Mouse (Mus musculus): ENCODE measurements around the gene Tcl1b4.
"Not testable (repeated sequence)": the region's sequence is repeated elsewhere in the genome, so short reads cannot be mapped to it uniquely, and the experiment has no call there.

The Tcl1b4 gene

DNA sequence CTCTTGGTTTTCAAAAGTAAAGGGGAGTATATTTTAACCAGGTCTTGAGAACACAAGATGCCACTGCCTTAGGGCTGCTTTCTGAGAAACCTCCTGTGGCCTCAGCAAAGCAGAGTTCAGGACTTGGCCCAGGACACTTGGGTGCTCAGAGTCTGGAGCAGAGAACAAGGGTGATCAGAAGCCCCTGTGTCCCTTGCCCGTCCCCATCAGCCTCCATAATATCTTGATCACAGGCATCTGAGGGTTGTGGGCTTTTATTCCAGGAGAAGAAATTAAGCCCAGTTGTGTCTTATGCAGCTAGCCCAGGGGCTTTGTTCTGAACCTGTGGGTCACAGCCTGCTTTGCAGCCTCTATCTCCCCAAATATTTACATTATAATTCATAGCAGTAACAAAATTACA, at the start of gene Tcl1b4:
Gene Tcl1b4, plus strand, starts transcription at position 301 of the 400 bp plus-strand sequence.
- DNase-seq (ENCODE audit: low spot score), result not testable (repeated sequence)

DNA sequence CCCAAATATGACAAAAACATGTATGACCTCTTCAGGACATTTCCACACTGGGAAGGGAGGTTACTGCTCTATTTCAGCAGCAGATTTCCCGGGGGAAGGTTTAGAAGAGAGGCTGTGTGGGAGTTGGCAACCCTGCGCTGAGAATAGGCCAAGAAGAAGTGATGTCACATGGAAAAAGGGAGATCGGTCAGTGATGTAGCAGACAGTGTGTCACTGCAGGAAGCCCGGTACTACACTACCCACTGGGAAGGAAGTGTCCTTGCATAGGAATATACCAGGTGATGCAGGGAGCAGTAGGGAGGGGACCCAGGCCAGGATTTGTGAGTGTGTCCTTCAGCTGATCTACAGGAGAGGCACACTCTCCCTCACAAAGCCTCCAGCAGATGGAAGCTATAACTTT, 46.5 kb upstream of the Tcl1b4 start:
- DNase-seq (ENCODE audit: low spot score), result not testable (repeated sequence)

DNA sequence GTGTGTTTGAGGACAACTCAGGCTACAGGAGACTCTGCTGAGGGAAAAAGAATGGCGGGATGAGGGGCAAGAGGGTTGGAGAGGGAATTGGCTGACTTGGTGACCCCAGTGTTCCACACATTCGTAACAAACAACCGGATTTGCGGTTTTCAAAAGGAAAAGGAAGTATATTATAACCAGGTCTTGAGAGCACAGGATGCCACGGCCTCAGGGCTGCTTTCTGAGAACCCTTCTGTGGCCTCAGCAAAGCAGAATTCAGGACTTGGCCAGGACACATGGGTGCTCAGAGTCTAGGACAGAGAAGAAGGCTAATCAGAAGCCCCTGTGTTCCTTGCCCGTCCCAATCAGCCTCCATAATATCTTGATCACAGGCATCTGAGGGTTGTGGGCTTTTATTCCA, 42.9 kb upstream of the Tcl1b4 start:
- DNase-seq (ENCODE audit: low spot score), result no peak

DNA sequence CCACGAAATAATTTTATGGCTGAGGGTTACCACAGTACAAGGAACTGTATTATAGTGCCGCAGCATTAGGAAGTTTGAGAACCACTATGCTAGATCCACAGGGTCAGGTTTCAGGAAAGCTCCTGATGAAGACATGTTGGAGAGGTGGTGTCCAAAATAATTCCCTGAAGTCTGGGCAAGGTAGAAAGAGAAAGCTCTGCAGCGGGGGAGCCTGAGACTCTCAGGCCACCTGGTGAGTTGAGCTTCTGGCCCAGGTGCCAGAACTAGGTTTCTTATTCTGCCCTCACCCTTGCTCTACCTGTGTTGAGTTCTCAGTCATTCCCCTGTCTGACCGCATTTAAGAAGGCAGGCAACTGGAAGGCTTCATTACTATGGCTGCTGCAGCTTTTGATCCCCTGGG, 42.4 kb upstream of the Tcl1b4 start, which contains the start of gene Tcl1b1:
Gene Tcl1b1, plus strand, starts transcription at position 301 of the 400 bp plus-strand sequence.
- DNase-seq (ENCODE audit: low spot score), result no peak

DNA sequence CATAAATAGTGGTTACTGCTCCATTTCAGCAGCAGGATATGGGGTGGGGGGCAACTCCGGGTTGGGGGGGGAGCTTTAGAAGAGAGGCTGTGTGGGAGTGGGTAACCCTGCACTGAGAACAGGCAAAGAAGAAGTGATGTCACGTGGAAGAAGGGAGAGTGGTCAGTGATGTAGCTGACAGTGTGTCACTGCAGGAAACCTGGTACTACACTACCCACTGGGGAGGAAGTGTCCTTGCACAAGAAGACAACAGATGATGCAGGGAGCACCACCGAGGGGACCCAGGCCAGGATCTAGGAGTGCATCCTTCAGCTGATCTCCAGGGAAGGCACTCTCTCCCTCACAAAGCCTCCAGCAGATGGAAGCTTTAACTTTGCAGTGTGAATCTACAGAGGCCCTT, 35.0 kb upstream of the Tcl1b4 start:
- no peak for DNase-seq (ENCODE audit: low spot score)

DNA sequence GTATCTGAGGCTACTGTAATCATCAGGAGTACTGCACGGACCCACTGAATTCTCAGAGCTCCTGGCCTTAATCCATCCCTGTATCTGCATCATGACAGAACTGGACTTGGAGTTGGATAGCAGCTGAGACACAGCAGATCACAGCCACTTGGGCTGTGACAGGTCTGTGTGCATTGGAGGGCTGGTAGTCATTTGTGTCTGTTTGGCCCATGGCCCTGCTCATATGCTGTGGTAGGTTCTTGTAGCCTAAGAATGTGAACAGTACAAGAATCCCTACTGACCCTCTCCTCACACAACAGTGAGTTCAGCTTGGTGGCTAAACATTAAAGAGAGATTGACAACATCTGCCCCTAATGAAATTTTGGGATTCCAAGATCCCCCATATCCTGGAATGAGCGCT, 28.4 kb upstream of the Tcl1b4 start:
- DNase-seq (ENCODE audit: low spot score), result no peak

DNA sequence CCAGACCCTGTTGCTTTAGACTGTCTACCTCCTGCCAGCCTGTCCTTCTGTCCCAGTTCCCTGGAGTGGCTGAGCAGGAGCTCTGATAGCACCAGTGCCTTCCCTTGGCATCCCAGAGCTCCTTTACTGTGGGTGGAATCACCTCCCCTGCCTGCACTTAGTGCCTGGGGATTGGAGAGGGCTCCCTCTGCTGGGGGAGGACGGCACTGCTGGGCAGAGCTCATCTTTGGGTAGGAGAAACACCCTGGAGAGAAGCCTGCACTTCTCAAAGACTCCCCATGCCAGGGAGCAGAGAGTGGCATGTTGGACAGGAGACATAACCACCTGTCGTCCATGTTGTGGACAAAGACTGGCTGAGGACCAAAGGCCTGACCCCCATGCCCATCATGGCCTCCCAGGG, 27.4 kb upstream of the Tcl1b4 start:
- peak; percentile 10 for DNase-seq (ENCODE audit: low spot score)

DNA sequence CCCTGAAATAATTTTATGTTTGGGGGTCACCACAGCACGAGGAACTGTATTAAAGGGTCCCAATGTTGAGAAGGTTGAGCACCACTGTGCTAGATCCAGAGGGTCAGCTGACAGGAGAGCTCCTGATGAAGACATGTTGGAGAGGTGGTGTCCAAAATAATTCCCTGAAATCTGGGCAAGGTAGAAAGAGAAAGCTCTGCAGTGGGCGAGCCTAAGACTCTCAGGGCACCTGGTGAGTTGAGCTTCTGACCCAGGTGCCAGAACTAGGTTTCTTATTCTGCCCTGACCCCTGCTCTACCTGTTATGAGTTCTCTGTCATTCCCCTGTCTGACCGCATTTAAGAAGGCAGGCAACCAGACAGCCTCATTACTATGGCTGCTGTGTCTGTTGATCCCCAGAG, 25.7 kb upstream of the Tcl1b4 start, which contains the start of gene Tcl1b5:
Gene Tcl1b5, plus strand, starts transcription at position 301 of the 400 bp plus-strand sequence.
- DNase-seq (ENCODE audit: low spot score), result not testable (repeated sequence)

DNA sequence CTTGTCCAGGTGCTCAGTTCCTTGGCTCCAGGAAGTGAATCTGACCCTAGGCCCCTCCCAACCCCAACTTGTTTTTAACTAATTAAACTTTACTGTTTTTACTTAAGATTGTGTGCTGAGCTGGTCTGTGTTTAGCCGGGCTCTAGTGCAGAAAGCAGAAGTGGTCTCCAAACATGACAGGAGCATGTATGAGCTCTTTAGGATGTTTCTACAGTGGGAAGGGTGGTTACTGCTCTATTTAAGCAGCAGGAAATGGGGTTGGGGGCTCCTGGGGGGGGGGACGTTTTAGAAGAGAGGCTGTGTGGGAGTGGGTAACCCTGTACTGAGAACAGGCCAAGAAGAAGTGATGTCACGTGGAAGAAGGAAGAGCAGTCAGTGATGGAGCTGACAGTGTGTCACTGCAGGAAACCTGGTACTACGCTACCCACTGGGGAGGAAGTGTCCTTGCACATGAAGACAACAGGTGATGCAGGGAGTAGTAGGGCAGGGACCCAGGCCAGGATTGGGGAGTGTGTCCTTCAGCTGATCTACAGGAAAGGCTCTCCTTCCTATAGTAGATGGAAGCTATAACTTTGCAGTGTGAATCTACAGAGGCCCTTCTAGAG, 20.6 kb upstream of the Tcl1b4 start:
- DNase-seq (ENCODE audit: low spot score), result not testable (repeated sequence)

DNA sequence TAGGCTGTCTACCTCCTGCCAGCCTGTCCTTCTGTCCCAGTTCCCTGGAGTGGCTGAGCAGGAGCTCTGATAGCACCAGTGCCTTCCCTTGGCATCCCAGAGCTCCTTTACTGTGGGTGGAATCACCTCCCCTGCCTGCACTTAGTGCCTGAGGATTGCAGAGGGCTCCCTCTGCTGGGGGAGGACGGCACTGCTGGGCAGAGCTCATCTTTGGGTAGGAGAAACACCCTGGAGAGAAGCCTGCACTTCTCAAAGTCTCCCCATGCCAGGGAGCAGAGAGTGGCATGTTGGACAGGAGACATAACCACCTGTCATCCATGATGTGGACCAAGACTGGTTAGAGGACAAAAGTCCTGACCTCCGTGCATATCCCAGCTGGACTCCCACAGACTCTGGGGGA, 12.8 kb upstream of the Tcl1b4 start:
- not testable (repeated sequence) for DNase-seq (ENCODE audit: low spot score)

DNA sequence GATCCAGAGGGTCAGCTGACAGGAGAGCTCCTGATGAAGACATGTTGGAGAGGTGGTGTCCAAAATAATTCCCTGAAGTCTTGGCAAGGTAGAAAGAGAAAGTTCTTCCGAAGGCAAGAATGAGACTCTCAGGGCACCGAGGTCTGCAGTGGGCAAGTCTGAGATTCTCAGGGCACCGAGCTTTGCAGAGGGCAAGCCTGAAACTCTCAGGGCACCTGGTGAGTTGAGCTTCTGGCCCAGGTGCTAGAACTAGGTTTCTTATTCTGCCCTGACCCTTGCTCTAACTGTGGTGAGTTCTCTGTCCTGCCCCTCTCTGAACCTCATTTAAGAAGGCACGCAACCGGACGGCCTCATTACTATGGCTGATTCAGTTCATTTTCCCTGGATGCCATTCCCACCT, 11.0 kb upstream of the Tcl1b4 start, which contains the start of gene Tcl1b3:
Gene Tcl1b3, plus strand, starts transcription at position 301 of the 400 bp plus-strand sequence.
- DNase-seq (ENCODE audit: low spot score), result not testable (repeated sequence)

DNA sequence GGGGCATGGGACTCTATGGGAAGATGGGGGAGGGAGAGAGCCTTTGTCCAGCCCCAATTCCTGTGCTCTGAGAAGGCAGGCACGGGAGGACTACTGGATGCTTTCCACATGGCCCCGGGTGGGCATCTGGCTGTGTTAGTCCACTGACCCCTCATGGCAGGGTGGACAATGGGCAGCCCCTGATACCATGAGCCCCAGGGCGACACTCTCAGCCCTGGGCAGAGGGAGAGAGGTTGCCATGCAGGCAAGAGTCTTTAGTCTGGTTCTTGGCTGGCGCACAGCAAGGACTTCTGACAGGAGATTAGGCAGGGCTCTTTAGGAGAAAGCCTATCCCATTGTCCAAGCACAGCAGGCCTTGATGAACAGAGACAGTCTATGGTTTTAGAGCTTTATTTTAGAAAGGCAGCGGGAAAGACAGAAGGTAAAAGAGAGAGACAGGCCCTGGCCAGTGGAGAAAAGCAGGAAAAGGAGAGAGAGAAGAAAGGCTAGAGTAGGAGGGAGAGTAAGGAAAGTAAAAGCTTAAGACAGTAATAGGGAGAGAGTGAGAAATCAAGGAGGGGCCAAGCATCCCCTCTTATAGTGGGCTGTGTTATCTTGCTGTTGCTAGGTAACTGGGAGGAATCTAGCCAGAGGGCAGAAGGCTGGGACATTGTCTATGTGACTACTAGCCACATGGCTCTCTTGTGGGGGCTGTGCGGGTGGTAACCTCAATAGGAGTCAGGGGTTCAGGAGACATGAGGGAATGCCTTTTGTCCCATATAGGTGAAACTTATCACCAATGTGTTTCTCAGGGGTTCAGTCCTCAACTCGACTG, 1.9 kb upstream of the Tcl1b4 start:
- not testable (repeated sequence) for DNase-seq (ENCODE audit: low spot score)

DNA sequence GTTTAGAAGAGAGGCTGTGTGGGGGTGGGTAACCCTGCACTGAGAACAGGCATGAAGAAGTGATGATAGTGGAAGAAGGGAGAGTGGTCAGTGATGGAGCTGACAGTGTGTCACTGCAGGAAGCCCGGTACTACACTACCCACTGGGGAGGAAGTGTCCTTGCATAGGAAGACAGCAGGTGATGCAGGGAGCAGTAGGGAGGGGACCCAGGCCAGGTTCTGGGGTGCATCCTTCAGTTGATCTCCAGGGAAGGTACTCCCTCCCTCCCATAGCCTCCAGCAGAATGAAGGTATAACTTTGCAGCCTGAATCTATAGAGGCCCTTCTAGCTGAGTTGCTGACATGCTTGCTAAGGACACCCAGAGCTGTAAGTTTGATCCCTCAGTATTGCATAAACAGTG, 5.3 kb downstream of the Tcl1b4 start:
- no peak for DNase-seq (ENCODE audit: low spot score)

DNA sequence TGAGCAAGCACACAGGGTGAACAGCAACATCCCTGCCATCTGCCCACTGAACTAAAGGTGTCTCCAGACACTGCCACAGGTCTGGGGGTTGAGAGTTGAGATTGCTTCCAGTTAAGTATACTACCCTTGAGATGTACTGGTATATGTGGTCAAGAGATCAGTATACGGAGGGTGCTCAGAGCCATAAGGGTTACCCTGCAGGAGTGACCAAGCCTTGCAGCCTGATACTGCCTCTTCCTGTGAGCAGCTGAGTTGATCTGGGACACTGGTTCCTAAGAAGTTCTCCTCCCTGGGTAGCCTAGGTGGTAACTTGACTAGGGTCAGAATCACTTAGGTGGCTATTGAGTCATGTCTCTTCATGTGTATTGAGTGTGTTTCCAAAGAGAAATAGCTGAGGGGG, 6.7 kb downstream of the Tcl1b4 start:
- DNase-seq (ENCODE audit: low spot score), result no peak

DNA sequence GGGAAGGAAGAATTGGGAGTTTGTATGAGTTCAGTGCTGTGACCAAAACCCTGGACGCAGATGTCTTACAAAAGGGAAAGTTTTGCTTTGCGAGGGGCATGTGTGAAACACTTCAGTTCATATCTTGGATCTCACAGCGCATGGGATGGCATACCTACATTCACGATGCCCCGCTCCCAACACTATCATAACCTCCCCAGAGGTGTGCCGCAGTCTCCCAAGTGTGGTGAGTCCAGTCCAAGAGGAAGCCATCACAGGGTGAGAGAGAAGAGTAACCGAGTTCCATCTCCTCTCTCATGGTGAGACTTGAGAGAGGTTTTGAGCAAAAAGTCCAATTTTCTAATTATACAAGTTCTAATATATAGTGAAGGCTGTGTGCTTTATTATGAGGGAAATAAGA, 7.5 kb downstream of the Tcl1b4 start:
- no peak for DNase-seq (ENCODE audit: low spot score)

DNA sequence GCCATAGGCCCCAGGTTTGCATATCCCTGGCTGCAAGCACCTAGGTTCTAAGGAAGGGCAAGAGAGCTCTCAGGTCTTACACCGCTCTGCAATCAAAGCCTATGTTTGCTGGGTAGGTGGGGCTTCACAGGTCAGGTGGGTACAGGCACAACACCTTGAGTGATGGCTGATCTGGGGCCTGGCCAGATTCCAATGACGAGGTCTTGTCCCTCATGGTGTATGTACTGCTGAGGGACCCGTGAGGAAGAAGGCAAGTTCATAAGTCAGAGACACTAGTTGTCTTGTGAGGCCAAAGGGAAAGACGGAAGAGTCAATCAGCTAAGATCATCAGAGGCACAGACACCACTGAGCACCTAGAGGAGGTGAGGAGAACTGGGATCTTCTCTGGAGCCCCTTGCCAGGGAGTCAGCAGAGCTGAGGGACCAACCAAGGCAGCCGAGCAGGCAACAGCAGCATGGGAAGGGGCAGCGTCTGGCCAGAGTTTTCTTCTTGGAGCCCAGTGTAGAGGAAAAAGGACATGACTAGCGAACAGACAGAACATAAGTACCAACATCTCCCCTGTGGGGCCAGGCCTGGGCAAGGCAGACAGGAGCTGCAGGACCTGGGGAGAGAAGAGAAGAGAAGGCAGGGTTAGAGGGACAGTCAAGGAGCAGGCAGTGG, 15.5 kb downstream of the Tcl1b4 start:
- DNase-seq (ENCODE audit: low spot score), result no peak

DNA sequence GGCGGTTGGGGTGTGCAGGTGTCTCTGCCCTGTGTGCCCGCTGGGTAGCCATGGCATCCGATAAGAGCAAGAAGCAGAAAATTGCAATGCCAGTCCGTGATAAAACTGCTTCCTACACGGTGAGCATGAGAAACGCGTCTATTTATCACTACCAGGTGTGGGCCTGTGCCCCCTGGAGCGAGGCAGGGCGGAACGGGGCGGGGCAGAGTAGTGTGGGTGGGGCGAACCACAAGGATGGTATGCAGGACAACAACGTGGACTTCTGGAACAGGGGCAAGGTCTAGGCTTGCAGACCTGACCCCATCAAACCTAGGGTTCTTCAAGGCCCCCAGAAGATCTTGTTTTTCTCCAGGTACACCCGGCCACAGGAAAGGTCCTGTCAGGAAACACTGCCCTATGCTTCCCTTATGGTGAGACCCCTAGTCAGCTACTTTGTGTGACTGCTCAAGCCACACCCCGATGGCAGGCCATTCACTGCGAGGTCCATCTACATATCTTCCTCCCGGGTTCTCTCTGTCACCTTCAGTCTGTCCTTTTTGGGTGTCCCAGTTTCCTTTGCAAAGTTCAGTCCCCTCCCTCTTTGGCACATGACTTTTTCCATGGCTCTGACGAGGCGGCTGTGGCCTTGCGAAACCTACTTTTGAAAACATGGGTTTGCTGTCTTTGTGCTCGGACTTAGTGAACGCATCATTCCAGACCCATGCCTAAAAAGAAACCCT, 21.0 kb downstream of the Tcl1b4 start, which contains the start of gene Tcl1:
Gene Tcl1, minus strand, starts transcription at position 193 of the 719 bp plus-strand sequence.
- no peak for DNase-seq (ENCODE audit: low spot score)

DNA sequence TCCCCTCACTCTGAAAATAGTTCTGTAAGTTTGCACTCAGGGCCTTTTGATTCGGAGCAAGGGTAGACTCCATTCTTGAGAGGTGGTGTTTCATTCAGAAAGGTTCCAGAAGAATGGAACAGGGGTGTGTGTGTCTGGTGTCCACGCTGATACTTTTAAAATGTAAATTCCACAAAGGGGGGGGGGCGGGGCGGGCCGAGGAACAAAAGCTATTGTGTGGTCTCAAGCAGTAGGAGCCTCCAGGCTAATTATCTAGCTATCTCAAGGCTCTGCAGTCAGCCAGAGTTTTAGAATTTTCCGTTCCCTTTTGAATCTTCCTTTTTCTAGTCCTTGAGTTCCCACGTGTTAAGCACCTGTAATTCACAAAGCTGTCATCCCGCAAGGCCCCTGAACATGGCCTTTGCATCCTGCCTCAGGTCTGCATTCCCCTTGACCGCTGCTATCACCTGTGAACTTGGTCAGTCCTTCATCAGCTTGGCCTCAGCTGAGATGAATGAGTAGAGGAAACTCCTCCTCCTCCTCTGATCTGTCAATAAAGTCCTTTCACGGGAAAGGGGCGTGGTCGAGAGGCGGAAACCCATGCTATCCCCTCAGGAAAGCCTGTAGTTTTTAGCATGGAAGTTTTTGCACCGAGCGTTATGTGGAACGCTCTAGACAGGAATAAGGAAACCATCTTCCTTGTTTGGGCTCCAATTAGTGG, 23.0 kb downstream of the Tcl1b4 start:
- DNase-seq (ENCODE audit: low spot score), result no peak

DNA sequence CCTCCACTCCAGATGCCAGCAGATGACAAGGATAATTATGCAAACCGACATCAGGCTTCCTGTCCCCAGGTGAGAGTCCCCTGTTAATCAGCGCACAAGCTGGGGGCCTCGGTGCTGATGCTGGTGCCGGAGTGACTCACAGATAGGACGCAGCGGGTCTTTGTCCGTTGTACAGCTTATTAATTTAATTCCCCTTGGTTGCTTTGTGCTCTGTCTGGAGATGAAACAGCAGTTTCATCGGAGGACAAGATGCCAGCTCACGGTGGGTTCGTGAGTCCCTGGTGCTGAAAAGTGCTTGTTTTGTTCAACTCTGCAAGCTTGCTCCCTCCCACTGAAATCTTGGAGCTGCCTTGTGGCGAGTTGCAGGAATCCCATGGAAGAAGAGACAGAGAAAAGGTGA, 32.6 kb downstream of the Tcl1b4 start:
- no peak for DNase-seq (ENCODE audit: low spot score)

DNA sequence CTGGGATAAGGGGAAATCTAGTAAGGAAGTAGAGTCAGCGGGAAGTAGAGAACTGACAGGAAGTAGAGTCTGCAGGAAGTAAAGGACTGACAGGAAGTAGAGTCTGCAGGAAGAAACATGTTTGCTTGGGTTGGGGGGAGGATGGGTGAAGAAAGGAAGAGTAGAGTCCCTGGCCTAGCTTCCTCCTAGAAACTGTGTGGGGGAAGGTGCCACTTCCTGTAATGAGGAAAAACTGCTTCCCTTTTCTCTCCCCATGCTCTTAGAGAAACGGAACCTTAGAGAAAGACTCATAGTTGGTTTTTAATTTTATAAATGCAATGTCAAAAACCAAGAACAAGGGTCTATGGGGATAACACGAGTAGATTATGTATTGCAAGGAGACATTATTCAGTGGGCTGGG, 33.3 kb downstream of the Tcl1b4 start:
- DNase-seq (ENCODE audit: low spot score), result no peak

DNA sequence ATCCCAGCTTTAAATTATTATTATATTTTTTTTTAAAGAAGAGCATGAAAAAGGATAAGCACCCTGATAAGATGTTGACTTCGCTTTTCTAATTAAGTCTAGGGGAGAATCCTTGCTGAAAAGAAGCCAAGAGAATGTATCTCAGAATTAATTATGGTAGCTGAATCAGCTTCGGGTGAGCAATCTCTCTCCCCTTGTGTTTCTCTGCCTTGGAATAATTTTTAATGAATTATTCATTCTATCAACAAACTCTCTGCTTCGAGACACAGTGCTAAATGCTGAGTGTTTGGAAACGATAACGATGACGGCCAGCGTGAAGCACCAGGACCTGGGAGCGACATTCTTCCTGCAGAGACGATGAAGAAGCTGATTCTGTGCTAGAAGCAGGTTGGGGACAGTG, 37.3 kb downstream of the Tcl1b4 start:
- no peak for DNase-seq (ENCODE audit: low spot score)

Measured in lung, postnatal 25 days (tissue).